Mouse (Mus musculus): ENCODE data around the gene Samd7.

Gene Samd7

DNA sequence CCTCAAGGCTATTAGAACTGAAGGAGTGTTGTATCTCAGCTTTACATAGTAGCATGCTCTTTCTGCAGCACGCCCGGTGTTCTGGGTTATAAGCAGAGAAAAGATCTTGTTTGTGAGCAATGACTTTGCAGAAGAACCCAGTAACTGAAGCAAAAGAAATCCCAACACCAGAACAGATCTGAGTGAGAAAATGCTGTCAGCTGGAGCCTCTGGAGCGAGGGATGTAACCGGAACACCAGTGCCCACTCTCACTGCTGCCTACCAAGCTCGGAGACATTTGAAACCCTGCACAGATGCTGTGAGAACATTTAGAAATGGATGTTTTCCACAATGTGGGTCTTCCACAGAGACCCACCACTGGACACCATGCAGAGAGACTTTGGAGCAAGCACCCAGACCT is 28.6 kb downstream of the Samd7 start:
- no peaks in the 10 kb centered on the region for H3K36me3 ChIP-seq (ENCODE audit: control insufficient read depth, insufficient read depth, low read length, poor library complexity, severe bottlenecking)
- DNase-seq (ENCODE audit: low read depth, low spot score) = no peak

DNA sequence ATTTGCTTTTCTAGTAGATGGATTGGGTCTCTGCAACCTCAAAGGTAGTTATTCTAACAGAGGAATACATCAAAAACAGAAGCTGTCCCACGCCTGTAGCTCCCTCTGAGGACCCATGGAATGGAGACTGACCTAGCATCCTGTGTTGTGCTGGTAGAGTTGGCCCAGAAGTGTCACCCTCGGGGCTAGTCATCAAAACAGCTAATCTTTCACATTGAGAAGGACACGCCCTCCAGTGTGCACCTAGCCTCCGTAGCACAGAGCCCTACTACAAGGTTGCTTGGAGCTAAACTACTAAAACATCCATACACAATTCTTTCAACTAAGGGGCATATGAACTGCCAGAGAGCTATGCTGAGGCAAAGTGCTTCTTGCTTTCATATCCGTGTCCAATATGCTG is 31.9 kb downstream of the Samd7 start:
- Histone ChIP-seq H3K27me3 (ENCODE audit: control insufficient read depth, insufficient read depth, low read length, poor library complexity, severe bottlenecking) (no peaks in the 10 kb centered on the region), H3K36me3 (ENCODE audit: control insufficient read depth, insufficient read depth, low read length, poor library complexity, severe bottlenecking) (no peaks in the 10 kb centered on the region)
- no peak for DNase-seq (ENCODE audit: low read depth, low spot score)

More for the DNA sequence above, 28.6 kb downstream of the Samd7 start:
- H3K27me3 ChIP-seq (ENCODE audit: control insufficient read depth, insufficient read depth, low read length, poor library complexity, severe bottlenecking) = no peaks in the 10 kb centered on the region; the same call in 1 of the 2 replicates

DNA sequence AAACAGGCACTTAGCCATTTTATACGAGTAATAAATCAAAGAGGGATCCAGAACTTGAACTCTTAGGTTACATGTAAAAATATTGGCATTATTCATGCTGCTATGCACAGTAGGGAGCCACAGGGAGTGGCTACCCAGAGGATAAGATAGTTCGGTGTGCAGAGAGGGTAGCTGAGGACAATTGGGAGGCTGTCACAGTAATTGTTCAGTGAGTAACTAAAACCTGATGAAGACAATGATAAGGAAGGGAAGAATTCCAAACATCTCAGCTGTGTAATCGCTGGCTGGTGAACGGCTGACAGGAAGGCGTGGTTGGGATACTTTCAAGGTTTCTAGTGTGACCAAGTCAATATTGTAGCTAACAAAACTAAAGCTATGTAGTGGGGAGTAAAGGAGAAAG is 42.4 kb downstream of the Samd7 start:
- H3K27me3 ChIP-seq (ENCODE audit: control insufficient read depth, insufficient read depth, low read length, poor library complexity, severe bottlenecking) = no peaks in the 10 kb centered on the region
- no peak for DNase-seq (ENCODE audit: low read depth, low spot score)
- no peaks in the 10 kb centered on the region for H3K36me3 ChIP-seq (ENCODE audit: control insufficient read depth, insufficient read depth, low read length, poor library complexity, severe bottlenecking)

DNA sequence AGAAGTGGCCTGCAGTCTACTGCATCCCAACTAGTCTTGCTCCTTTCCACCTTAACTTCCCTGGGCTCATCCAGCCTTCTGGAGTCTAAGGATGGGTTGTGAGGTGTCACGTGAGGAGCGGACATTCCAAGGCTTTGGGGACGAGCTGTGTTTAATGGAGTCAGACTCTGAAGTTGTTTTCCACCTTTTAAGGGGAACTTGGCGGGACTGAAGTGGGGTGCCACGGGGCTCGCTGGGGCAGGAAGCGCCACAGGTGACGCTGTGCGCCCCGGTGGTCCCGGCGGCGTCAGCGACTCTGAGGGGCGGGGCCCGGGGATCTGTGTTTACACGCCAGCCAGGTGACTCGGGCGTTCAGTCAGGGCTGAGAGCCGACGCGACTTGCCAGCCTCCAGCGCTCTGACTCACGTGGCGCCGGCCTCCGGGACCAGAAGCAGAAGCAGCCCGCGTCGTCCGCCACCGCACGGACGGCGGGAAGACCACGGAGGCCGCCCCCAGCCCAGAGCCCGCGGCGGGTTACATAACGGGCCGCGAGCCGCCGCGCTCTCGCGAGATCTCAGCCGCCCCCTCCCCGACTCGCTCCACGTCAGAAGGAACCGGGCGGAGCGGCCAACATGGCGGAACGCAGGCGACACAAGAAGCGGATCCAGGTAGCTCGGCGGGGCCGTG is 46.8 kb downstream of the Samd7 start, which contains the start of gene Sec62:
Gene Sec62 (plus strand): TSS at position 139 of the 666 bp plus-strand sequence.
- Histone ChIP-seq H3K27me3 (ENCODE audit: control insufficient read depth, insufficient read depth, low read length, poor library complexity, severe bottlenecking) (no peaks in the 10 kb centered on the region), H3K36me3 (ENCODE audit: control insufficient read depth, insufficient read depth, low read length, poor library complexity, severe bottlenecking) (no peaks in the 10 kb centered on the region)
- peak; percentile 95 for DNase-seq (ENCODE audit: low read depth, low spot score)

DNA sequence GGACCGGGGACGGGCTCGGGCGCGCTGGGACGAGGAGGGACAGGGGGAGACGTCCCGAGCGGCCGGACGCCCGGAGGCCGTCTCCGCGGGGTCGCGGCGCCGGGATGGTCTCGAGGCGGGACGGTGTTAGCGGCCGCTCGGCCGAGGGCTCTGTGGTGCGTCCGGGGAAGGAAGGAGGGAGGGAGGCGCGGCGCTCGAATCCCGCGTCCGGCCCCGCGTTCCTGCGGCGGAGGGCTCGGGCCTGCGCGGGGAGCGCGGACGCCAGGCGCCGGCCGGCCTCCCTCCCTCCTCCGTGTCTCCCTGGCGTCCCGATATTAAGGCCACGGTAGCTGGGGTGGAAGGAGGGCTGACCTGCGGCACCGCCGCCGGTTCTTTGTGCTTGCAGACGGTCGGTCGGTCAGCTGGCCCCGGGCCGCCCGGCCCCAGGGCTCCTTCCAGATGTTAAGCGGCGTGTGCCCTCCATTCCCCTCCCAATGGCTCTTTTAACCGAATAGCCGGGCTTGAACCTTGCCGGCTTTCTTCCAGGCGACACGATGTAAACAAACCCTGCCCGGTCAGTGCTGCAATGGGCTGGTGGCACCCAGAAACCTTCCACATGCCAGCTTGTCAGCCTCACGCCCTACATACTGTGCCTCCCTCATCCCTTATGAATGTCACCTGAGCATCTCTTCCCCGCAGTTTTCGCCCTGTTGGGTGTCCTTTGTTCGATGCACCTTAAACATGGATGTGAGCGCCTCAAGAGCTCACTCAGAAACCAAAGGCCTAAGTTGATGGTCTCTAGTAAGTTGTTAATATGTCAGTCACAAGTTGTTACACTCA is 47.5 kb downstream of the Samd7 start:
- no peaks in the 10 kb centered on the region for H3K27me3 ChIP-seq (ENCODE audit: control insufficient read depth, insufficient read depth, low read length, poor library complexity, severe bottlenecking)
- peak; percentile 41 for DNase-seq (ENCODE audit: low read depth, low spot score)
- no peaks in the 10 kb centered on the region for H3K36me3 ChIP-seq (ENCODE audit: control insufficient read depth, insufficient read depth, low read length, poor library complexity, severe bottlenecking)

DNA sequence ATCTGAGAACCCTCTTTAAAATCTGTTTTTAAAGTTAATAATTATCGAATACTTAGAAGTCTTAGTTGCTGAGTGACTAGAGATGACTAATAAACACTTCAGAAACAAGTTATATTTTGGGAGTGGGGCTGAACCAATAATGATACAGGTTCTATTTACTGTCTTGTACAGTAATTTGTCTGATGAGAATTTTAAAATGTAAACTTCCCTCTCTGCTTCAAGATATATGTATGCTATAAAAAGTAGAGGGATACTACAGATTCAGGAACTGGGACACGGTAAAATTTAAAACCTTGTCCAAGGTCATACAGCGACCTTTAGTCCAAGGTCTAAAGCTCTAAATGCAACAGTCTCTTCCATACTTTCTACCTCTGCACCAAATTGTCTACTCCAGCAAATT is 56.1 kb downstream of the Samd7 start:
- no peaks in the 10 kb centered on the region for H3K27me3 ChIP-seq (ENCODE audit: control insufficient read depth, insufficient read depth, low read length, poor library complexity, severe bottlenecking)
- DNase-seq (ENCODE audit: low read depth, low spot score) = no peak
- 0 out of 2 replicates have a peak, but pooled peaks cover 3% of the 10 kb centered on the region for H3K36me3 ChIP-seq (ENCODE audit: control insufficient read depth, insufficient read depth, low read length, poor library complexity, severe bottlenecking)

DNA sequence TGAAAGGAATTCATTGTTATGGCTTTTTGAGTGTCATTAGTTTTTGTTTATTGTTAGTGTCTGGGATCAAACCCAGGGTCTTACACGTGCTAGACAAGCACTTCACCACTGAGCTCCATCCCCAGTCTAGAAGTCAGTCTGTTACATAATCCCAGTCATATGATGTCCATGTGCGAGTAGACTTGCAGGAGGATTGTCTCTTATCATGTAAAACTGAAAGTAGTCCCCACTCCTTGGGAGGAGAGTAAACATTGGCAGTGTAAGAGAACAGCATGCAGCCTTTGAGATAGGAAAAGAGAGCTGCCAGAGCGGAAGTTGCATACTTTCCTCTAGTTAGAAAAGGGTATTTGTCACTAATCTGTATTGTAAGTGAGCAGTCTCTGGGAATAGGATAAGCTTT is 66.8 kb downstream of the Samd7 start:
- DNase-seq (ENCODE audit: low read depth, low spot score) = no peak
- H3K27me3 ChIP-seq (ENCODE audit: control insufficient read depth, insufficient read depth, low read length, poor library complexity, severe bottlenecking) = no peaks in the 10 kb centered on the region
- H3K36me3 ChIP-seq (ENCODE audit: control insufficient read depth, insufficient read depth, low read length, poor library complexity, severe bottlenecking) = peaks cover 14% of the 10 kb centered on the region

All from splenic B cell, adult 2 months (primary cell).